Mouse (Mus musculus) myocyte (in vitro differentiated cells): ENCODE measurements at regions not wholly inside any gene's neighbourhood (a gene's known extent, or its start where the extent isn't known, plus 50 kb on each side); places are given as distances from the start of the nearest gene placed in this dataset.

Experiments
- MAX ChIP-seq: IDR thresholded peaks from one replicate; pipeline ENCODE4 v1.6.1; 2011; ENCODE audit warnings: low read depth, mild to moderate bottlenecking, control low read depth
- MYOD1 ChIP-seq, 3 experiments: IDR thresholded peaks; one replicate each; pipeline ENCODE4 v1.6.1; 2011; ENCODE audit warnings: control low read depth in 2 of 3, low read depth in 2 of 3, mild to moderate bottlenecking in 2 of 3, moderate library complexity in 1 of 3; ENCODE audit not compliant: insufficient read length in 2 of 3, control insufficient read depth in 1 of 3
- MYOG ChIP-seq, 3 experiments: IDR thresholded peaks; one replicate each; pipeline ENCODE4 v1.6.1; 2011; ENCODE audit warnings: control low read depth in 2 of 3, low read depth in 2 of 3, mild to moderate bottlenecking in 2 of 3; ENCODE audit not compliant: insufficient read length in 2 of 3, control insufficient read depth in 1 of 3, insufficient read depth in 1 of 3
- POLR2A ChIP-seq: IDR thresholded peaks from one replicate; pipeline ENCODE4 v1.6.1; 2011; ENCODE audit warnings: low read depth, mild to moderate bottlenecking, control low read depth, moderate library complexity; ENCODE audit not compliant: insufficient read length
- POLR2AphosphoS2 ChIP-seq: IDR thresholded peaks from one replicate; pipeline ENCODE4 v1.6.1; 2011; ENCODE audit warnings: low read depth, control low read depth; ENCODE audit not compliant: insufficient read length
- REST ChIP-seq: IDR thresholded peaks from one replicate; pipeline ENCODE4 v1.6.1; 2011; ENCODE audit warnings: mild to moderate bottlenecking, control low read depth, moderate library complexity; ENCODE audit not compliant: insufficient read depth, insufficient read length
- TCF12 ChIP-seq: IDR thresholded peaks from one replicate; pipeline ENCODE4 v1.6.1; 2011; ENCODE audit warnings: mild to moderate bottlenecking, control low read depth; ENCODE audit not compliant: poor library complexity, insufficient read depth, severe bottlenecking
- TCF3 ChIP-seq: IDR thresholded peaks from one replicate; pipeline ENCODE4 v1.6.1; 2011; ENCODE audit warnings: low read depth, control low read depth; ENCODE audit not compliant: insufficient read length
- USF1 ChIP-seq: IDR thresholded peaks from one replicate; pipeline ENCODE4 v1.6.1; 2011; ENCODE audit warnings: low read depth, mild to moderate bottlenecking, control low read depth, moderate library complexity

DNA sequence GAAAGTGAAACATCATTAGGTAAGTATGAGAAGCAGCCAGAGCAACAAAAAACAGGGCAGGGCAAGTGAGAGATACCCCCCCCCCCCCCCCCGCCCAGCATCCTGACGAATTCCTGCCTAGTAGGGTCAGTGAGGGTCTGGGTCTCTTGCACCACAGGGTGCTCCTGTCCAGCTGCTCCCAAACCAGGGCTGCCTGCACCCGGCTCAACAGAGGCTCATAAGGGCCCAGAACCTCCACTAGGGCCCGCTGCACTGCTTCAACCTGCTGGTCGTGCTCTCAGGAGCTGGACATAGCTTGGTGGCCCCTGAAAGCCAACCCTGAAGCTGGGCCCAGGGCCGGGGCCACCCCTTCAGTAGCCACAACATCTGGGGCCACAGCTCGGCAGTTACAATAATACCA, 978.4 kb downstream of the Grik2 start:
- TF ChIP-seq TCF12 (no peak), MAX (no peak), MYOD1 (IDR thresholded peaks at IDR 0.05; ENCODE audit: control insufficient read depth in 1 of 3, insufficient read length in 2 of 3, low read depth in 2 of 3) (no peak), POLR2A (no peak), REST (no peak), USF1 (no peak), TCF3 (no peak), POLR2AphosphoS2 (no peak), MYOG (IDR thresholded peaks at IDR 0.05; ENCODE audit: control insufficient read depth in 1 of 3, insufficient read depth in 1 of 3, insufficient read length in 2 of 3, low read depth in 2 of 3) (no peak)
